Mouse (Mus musculus) cortical plate, adult 2 months (tissue): ENCODE measurements at regions not wholly inside any gene's neighbourhood (a gene's known extent, or its start where the extent isn't known, plus 50 kb on each side); places are given as distances from the start of the nearest gene placed in this dataset.

Experiments used
- CTCF ChIP-seq: fragments of 200-500 bp; IDR thresholded peaks from 2 replicates; pipeline ENCODE4 v1.5.1; 2011; ENCODE audit warnings: mild to moderate bottlenecking, control low read depth, low read length; ENCODE audit not compliant: insufficient read depth; ENCODE audit errors: extremely low read depth
- POLR2A ChIP-seq: fragments of 200-500 bp; IDR thresholded peaks from 2 replicates; pipeline ENCODE4 v1.6.1; 2011; ENCODE audit warnings: mild to moderate bottlenecking, low read length, control low read depth; ENCODE audit not compliant: insufficient read depth; ENCODE audit errors: extremely low read depth

DNA sequence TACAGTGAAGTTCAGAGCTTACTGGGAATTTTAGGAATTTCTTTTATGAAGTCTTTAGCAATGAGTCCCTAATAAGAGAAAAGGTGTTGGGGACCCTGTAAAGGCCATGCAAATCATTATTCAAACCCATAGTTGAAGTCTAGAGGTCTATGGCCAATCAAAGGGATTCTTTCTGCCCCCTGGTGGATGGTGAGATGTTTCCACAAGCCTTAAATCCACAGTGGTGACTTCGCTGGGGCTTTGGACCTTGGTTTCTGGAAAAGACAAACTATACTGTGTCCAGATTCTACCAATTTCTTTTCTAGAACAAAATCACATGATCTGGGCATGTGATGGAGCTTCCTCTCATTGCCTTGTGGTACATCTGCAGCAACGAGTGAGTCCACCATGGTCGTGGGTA lies 457.2 kb upstream of the Pou3f3 start:
- TF ChIP-seq CTCF, result peak; percentile 35; the same call in 1 of the 2 replicates
- TF ChIP-seq POLR2A, result no peak
